Mouse (Mus musculus) bone marrow macrophage, adult 2 months (primary cell): ENCODE measurements around the gene A430078G23Rik. TPM values are rescaled to one million over a fixed set of nuclear protein-coding genes. Genes with fewer than 3 reads are reported as not detected.

Experiments
- H3K27ac ChIP-seq: 2 replicates; pipeline ENCODE4 v1.5.1; 2012; ENCODE audit warnings: low read depth, low read length; ENCODE audit not compliant: insufficient read depth
- H3K4me1 ChIP-seq: 2 replicates; pipeline ENCODE4 v1.6.1; 2012; ENCODE audit warnings: low read length; ENCODE audit not compliant: control insufficient read depth, insufficient read depth
- H3K4me3 ChIP-seq: 2 replicates; pipeline ENCODE4 v1.5.1; 2012; ENCODE audit warnings: mild to moderate bottlenecking, low read length, moderate library complexity; ENCODE audit not compliant: insufficient read depth
- CTCF ChIP-seq: IDR thresholded peaks from 2 replicates; pipeline ENCODE4 v1.5.1; 2012; ENCODE audit warnings: low read depth, mild to moderate bottlenecking, low read length, moderate library complexity
- POLR2A ChIP-seq: IDR thresholded peaks from 2 replicates; pipeline ENCODE4 v1.6.1; 2012; ENCODE audit warnings: mild to moderate bottlenecking, low read depth, low read length, borderline replicate concordance
- polyA plus RNA-seq: library from polyadenylated mRNA; stranded (reverse); fragments of >200 nt; gene quantifications from 2 replicates; pipeline ENCODE4 v1.2.4, GENCODE M21; 2012; ENCODE audit not compliant: missing spikeins, insufficient read depth, insufficient read length

The A430078G23Rik gene
- polyA plus RNA-seq, 1 experiment, result 0.70 TPM

- peaks cover 8% of the 10 kb centered on the region for H3K4me1 ChIP-seq
- no peak overlapping the region for H3K27ac ChIP-seq
- TF ChIP-seq CTCF (no peak), POLR2A (no peak)
Measured at GRCm38 (mm10) chr8:3348142-3348823, 4.9 kb upstream of the A430078G23Rik start.

DNA sequence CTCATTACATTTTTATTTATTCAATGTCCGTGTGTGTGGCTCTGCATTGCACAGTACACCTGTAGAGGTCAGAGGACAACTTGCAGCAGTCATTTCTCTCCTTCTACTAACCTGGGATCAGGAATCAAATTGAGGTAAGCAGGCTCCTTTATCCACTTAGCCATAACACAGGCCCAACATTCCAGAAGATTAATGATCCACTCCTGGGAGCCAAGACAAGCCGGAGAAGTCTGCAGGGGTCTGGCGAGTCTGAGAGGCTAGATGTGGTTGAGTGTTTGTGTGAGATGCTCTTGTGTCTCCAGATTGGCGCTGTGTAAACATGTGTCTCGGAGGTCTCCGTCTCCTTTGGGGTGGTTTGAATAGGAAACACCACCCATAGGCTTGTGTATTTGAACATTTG lies 2.5 kb upstream of the A430078G23Rik start:
- Histone ChIP-seq H3K4me3 (no peak overlapping the region), H3K27ac (no peak overlapping the region), H3K4me1 (peaks cover 23% of the 10 kb centered on the region)
- TF ChIP-seq POLR2A, result no peak
- TF ChIP-seq CTCF, result no peak

More at GRCm38 (mm10) chr8:3348142-3348823, 4.9 kb upstream of the A430078G23Rik start:
- H3K4me3 ChIP-seq, result no peak overlapping the region

GRCm38 (mm10) chr8:3352715-3353114 lies 500 bp upstream of the A430078G23Rik start:
- H3K4me3 ChIP-seq, result no peak overlapping the region
- H3K4me1 ChIP-seq, result peaks cover 23% of the 10 kb centered on the region
- TF ChIP-seq CTCF, result no peak
- TF ChIP-seq POLR2A, result no peak
- H3K27ac ChIP-seq, result no peak overlapping the region

DNA sequence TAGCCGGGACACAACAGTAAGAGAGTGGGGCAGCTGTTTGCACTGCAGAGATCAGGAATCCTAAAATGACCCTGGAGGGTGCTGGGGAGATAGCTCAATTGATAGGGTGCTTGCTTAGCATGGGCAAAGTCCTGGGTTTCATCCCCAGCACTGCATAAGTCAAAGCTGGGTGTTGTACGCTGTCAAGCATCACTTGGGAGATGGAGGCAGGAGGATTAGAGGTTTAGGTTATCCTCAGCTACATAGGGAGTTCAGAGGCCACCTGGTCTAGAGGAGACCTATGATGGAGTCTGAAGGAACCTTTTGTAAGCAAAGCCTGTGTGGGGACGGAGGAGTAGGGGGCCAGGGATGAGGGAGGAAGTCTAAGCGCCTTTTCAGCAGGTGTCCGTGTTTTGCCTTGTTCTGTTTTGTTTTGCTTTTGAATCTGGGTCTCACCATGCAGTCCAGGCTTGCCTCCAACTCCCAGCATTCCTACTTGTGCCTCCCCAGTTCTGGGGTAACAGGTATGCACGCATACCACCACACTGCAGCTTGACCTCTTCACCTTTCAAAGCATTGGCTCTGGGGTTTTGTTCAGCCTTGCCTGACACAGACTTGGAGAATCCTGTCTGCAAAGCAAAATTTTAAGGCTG lies 712 bp downstream of the A430078G23Rik start:
- no peak overlapping the region for H3K4me3 ChIP-seq
- no peak overlapping the region for H3K27ac ChIP-seq

GRCm38 (mm10) chr8:3354443-3354812 lies 1.2 kb downstream of the A430078G23Rik start:
- Histone ChIP-seq H3K27ac (no peak overlapping the region), H3K4me3 (no peak overlapping the region), H3K4me1 (peaks cover 23% of the 10 kb centered on the region)
- TF ChIP-seq CTCF, result no peak
- no peak for TF ChIP-seq POLR2A

More for the DNA sequence above, 712 bp downstream of the A430078G23Rik start:
- no peak for TF ChIP-seq POLR2A
- no peak for TF ChIP-seq CTCF
- peaks cover 23% of the 10 kb centered on the region for H3K4me1 ChIP-seq

GRCm38 (mm10) chr8:3355586-3355985 lies 2.4 kb downstream of the A430078G23Rik start:
- Histone ChIP-seq H3K27ac (no peak overlapping the region), H3K4me1 (peaks cover 23% of the 10 kb centered on the region), H3K4me3 (no peak overlapping the region)
- TF ChIP-seq POLR2A (no peak), CTCF (0 out of 2 replicates have a peak, but pooled peaks have one; percentile 19)

- Histone ChIP-seq H3K4me1 (peaks cover 18% of the 10 kb centered on the region), H3K4me3 (no peak overlapping the region), H3K27ac (no peak overlapping the region)
- TF ChIP-seq POLR2A (no peak), CTCF (peak; percentile 83)
Measured at GRCm38 (mm10) chr8:3358060-3358459, 4.8 kb downstream of the A430078G23Rik start.

DNA sequence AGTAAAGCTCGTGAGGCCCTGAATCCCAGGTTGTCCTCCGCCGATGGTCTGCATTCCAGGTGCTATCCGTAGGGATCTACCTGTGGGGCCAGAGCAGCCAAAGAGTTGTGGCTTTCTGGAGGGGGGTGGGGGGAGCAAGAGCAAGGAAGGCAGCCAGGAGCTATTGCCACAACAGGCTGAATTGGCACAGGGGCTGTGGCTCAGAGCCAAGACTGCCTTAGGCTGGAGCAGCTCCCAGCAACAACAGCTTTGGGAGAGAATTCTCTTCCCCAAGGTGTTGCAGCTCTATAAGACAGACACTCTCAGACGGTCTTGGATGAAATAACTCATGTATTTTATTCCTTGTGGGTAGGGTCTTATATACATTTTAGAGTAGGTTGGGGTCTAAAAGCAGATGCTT lies 13.9 kb downstream of the A430078G23Rik start:
- no peak for TF ChIP-seq POLR2A
- no peak for TF ChIP-seq CTCF
- Histone ChIP-seq H3K4me1 (0 out of 2 replicates have a peak, but pooled peaks cover 2% of the 10 kb centered on the region), H3K27ac (no peak overlapping the region), H3K4me3 (no peak overlapping the region)

DNA sequence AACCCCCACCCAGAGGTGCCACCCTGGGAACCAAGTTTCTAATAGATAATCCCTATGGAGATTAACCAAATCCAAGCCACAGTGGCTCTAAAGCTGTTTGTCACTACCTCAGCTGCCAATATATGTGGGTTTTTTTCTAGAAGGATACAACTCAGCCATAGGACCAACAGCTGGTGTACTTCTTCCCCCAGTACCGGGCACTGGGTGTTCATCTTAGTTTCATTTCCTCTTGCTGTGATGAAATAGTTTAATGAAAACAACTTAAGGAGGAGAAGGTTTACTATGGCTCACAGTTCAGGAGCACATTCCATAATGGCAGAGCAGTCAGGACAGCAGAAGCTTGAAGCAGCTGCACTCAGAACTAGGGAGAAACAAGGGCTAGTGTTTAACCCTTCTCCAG lies 14.9 kb downstream of the A430078G23Rik start:
- Histone ChIP-seq H3K27ac (no peak overlapping the region), H3K4me3 (no peak overlapping the region), H3K4me1 (0 out of 2 replicates have a peak, but pooled peaks cover 2% of the 10 kb centered on the region)
- TF ChIP-seq CTCF (no peak), POLR2A (no peak)

DNA sequence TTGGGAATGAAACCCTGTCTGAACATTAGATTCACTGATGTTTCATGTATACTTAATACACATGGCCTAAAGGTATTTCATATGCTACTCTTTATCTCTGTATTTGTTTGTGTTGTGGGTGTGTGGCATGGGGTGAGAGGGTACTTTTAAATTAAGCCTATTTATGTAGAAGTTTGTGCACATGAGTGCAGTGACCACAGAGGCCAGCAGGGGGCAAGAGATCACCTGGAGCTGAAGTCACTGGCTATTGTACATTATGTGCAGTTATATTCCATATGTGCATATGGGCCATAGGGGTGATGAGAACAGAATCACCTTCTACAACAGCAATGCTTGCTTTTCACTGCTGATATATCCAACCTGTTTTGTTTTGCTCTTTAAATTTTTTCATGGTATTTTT lies 22.5 kb downstream of the A430078G23Rik start:
- no peak overlapping the region for H3K27ac ChIP-seq
- no peaks in the 10 kb centered on the region for H3K4me1 ChIP-seq
- H3K4me3 ChIP-seq, result no peak overlapping the region
- TF ChIP-seq POLR2A (no peak), CTCF (no peak)
